Mouse (Mus musculus): ENCODE results near the gene Gm20843. TPM values are rescaled to one million over a fixed set of nuclear protein-coding genes. Genes with fewer than 3 reads are reported as not detected.
"Not testable (repeated sequence)": the region's sequence is repeated elsewhere in the genome, so short reads cannot be mapped to it uniquely, and the experiment has no call there.

Gene Gm20843
- polyA plus RNA-seq (2012; rRNA removed) = not detected in 2 replicates

DNA sequence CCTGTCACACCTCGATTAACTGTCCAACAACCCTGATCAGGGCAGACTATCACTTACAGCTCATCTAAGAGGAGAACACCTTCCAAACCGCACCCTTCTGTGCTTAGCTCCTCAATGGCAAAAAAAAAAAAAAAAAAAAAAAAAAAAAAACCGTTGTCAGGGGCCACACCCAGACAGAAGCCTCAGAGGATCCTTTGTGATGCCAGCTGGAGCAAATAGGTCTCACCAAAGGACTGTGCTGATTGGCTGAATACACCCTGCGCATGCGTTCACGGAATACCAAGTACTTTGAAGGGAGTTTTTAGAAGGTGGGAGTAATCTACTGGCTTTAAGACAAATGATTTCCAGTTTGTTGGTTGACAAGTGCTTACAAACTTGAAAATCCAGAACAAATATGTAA is at the start of gene Gm20843:
TSS of gene Gm20843 (minus strand) at position 101 of the 400 bp plus-strand sequence.
- DNase-seq = not testable (repeated sequence)

More for the DNA sequence above, at the start of gene Gm20843:
- not testable (repeated sequence) for H3K27me3 ChIP-seq (ENCODE audit: control insufficient read depth, insufficient read depth, low read length); H3K4me3 ChIP-seq (ENCODE audit: control insufficient read depth, insufficient read depth, low read length); H3K27ac ChIP-seq (ENCODE audit: control insufficient read depth, insufficient read depth, low read length); H3K36me3 ChIP-seq (ENCODE audit: control insufficient read depth, insufficient read depth, low read length); H3K4me1 ChIP-seq (replicated peaks; ENCODE audit: control insufficient read depth, insufficient read depth, low read length)
- WGBS = no CpG with 5 or more reads among the region's 6 CpGs

Data from thymus, adult 2 months (tissue).